Mouse (Mus musculus) adrenal gland, postnatal 36 days (tissue): ENCODE measurements at regions not wholly inside any gene's neighbourhood (a gene's known extent, or its start where the extent isn't known, plus 50 kb on each side); places are given as distances from the start of the nearest gene placed in this dataset.

Source experiments
- DNase-seq, 2 experiments: peaks; one replicate each; pipeline ENCODE4 v3.0.0; 2021; ENCODE audit warnings: mixed read lengths in 1 of 2

GRCm38 (mm10) chr19:22047657-22048056, 91.2 kb upstream of the Trpm3 start:
- DNase-seq = no peak

- DNase-seq = no peak
These were observed 72.5 kb upstream of the Trpm3 start for GRCm38 (mm10) chr19:22066302-22066701.

GRCm38 (mm10) chr19:22070246-22071030, 68.4 kb upstream of the Trpm3 start:
- DNase-seq = no peak

- no peak for DNase-seq
These were observed 67.1 kb upstream of the Trpm3 start for GRCm38 (mm10) chr19:22071701-22072100.

DNA sequence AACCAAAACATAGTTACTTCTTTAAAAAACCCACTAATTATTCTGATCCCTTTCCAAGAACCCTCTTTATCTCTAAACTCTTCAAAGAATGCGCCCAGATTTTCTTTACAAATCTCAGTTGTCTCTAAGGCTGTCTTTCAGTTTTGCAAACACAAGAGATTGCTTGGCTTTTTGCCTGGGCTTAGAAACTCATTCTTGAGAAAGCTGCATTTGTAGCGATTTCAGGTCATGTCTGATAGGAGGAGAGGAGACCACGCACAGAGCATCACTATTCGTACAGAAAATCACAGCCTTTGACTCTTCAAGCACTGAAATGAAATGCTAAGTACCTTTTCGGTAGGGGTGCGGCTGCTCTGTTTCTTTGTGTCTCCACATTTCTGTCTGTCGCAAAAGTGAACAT, 64.8 kb upstream of the Trpm3 start:
- DNase-seq = no peak

DNA sequence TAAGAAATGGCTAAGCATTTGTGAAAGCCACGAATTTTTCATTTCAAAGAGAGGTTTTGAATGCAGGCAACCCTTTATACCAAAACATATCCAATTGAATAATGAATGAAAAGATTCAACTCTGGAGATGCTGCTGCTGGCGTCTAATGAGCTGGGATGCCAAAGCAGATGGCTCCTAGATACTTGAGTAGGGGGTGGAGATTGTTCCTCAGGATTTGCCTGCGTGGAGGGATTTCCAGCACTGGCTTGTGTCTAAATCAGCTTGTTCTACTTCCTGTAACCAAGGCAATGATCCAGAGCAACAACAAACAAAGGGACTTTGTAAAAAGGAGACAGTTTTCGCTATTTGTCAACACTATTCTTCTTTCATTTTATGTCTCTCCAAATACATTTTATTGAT, 57.4 kb upstream of the Trpm3 start:
- DNase-seq = no peak
